Mouse (Mus musculus) layer of hippocampus, postnatal 36 days (tissue): Measurements from ENCODE around the gene Arrdc2. TPM values are rescaled to one million over a fixed set of nuclear protein-coding genes. Genes with fewer than 3 reads are reported as not detected.

Experiments
- DNase-seq, 2 experiments: peaks; one replicate each; pipeline ENCODE4 v3.0.0; 2022
- total RNA-seq, 2 experiments: library from RNA; stranded (reverse); gene quantifications; 2 replicates each; pipeline ENCODE4 v1.2.3; 2021

Gene Arrdc2
- total RNA-seq, 2 experiments from 2014 or later = 18.5 to 25.6 TPM

DNA sequence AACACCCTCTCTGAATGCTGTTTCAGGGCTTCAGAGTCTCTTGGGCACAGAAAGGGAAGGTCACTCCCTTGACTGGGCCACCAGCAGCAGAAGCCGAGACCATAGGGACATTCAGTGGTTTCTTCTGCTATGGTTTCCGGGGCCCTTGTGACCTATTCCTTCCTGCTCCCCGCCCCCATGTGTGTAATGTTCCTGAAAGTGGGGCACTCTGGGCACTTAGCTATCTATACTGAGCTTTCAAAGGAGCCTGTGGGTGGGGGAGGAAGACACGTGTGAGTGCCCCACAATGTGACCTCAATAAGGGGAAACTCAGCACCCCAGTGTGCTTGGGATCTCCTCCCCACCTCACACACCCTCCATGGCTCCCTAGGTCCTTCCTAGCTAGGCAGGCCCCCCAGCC lies 33.0 kb downstream of the Arrdc2 start:
- no peak for DNase-seq

DNA sequence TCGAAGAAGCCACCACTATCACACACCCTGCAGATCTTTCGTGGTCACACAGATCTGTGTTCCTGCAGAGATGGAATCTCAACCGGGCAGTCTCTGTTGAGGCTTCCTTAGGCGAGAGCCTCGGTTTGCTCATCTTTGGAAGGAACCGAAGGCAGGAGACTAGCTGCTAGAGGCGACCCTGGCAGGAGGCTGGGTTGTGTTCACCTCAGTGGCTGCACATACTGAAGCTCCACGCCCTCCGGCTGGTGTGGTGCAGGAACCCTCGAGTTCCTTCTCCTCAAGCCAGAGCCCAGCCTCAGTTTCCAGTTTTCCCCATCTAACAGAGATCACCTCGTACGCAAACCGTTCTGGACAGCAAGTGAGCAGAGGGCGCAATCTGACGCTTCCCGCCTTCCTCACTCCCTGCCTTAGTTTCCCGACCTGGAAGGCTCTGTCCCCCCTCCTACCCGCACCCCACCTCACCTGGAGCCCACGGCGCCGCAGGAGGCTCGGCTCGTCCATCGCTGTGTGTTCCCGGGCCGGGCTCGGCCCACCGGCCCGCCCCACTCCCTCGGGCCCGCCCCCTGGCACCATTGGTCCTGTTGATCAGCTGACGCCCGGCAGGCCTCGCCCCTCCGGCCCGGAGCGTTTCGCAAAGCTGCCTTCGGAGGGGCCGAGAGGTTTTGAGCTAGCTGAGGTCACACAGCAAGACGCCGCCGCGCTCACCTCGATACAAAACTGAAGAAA lies 34.9 kb downstream of the Arrdc2 start, which contains the start of gene Mast3:
TSS of gene Mast3 (minus strand) at position 574 of the 726 bp plus-strand sequence.
- DNase-seq = peak; percentile 82 to 85

DNA sequence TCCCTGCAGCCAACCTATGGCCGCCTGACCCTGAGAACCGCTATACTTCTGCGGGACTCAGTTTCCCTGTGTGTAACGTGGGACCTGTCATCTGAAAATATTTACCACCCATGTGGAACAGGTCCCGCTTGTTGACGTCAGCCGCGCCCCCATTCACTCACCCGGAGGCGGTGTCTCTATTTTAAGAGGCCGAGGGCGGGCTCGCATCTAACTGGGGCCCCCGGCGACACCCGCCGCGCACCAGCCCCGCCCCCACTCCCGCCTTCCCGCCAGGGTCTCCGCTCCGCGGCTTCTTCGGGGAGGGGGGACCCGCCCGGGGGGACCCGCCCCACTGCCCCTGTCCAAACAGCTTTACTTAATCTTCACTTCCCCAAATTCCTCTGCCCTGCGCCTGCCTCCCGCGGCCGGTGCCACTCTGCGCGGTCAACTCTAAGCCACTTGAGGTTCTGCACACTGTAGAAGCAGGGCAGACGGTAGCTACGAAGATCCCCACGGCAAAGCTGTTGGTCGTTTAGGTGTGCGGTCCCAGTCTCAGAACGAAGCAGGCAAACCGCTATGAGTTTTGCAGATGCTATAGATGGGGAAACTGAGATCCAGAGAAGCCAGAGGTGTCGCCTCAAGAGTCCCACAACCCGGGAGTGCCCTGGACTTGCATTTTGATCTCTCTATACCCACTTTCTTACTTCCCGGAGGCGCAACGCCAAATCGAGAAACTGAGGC lies 35.6 kb downstream of the Arrdc2 start:
- peak in 1 of 2 experiments; percentile 71 for DNase-seq

DNA sequence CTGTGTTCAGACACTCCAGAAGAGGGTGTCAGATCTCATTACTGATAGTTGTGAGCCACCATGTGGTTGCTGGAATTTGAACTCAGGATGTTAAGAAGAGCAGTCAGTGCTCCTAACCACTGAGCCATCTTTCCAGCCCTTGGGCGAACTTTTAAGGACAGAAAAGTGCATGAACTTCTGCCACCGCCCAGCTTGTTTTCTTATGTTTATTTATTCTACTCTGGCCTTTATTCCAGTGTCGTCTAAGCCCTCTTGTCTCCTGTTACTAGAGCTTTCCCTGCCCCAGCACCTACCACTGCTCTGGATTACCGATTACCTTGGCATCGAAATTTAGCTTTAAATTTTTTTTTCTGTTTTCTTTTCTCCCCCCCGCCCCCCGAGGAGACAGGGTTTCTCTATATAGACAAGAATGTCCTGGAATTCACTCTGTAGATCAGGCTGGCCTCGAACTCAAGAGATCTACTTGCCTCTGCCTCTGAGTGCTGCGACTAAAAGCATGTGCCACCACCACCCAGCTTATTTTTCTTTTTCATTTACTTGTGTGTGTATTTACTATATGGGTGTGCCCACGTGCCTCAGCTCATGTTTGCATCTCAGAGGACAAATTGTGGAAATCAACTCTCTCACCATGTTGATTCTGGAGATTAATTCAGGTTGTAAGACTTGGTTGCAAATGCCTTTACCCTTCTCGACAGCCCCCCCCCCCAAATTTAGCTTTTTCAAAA lies 36.6 kb downstream of the Arrdc2 start:
- no peak for DNase-seq

DNA sequence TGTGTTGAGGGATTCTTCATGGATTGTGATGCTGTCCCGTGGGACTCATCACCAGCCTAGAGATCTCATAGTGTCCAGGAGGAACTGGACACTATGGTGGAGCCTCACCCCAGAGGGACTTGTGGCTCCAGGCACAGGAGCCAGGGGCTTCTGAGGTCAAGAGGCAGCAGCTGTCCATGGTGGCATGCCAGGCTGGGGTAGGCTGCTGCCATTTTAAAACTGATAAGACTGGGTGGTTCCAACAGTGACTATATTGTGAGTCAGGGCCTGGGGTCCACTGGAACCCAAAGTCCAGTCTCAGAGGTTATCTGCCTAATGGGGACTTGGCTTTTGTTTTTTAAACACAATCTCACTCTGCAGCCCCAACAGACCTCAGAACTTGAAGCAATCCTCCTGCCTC lies 37.7 kb downstream of the Arrdc2 start:
- no peak for DNase-seq

DNA sequence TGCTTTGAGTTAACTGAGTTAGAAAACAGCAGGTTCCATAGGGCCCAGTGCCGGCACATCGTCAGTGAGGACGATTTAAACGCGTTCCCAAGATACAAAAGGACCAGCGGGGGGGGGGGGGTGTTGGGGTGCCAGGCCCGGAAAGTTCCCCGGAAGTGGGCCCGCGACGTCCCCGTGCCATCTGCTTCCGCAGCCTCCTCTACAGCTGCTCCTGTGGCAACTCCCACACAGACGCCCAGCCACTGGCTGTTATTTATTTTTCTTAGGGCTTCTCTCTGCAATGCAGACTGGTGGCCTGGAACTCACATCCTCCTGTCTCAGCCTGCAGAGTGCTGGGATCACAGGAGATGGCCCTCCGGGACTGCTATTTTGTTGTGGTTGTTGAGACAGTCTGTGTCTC lies 38.4 kb downstream of the Arrdc2 start:
- DNase-seq = peak; percentile 81 to 84

DNA sequence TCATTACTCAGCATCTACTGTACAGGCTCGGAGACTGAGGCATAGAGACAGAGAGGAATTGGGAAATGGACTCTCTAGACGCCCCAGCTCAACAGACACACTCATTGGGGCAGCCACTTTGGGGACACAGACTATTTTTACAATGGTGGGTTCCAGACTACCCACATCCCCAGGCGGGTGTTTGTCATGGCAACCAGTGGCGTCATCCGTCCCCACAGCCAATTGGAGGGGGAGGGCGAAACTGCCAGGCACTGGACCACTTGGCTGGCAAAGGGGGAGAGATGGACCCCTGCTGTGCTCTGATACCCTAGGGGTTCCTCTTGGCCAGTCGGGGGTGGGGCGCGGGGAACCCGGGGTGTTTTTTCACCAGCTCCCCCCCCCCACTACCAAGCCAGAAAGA lies 38.9 kb downstream of the Arrdc2 start:
- DNase-seq = peak in 1 of 2 experiments; percentile 64

DNA sequence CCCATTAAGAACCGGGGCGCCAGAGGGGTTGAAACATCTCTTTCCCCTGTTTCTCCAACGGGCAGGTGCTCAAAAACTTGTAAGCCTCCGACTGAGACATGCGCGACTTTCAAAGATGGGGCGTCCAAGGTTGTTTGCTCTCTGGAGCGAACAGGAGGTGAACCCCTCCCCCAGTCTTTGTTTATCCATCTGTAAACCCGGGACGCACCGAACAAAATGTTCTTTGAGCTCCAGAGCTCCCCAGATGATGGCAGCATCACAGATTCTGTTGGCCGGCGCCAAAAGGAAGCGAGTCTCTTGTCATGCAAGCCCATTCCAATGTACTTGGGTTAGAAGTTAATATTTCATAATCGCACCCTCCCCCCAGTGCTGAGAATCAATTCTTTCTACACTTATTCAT lies 41.2 kb downstream of the Arrdc2 start:
- DNase-seq = peak in 1 of 2 experiments; percentile 77

DNA sequence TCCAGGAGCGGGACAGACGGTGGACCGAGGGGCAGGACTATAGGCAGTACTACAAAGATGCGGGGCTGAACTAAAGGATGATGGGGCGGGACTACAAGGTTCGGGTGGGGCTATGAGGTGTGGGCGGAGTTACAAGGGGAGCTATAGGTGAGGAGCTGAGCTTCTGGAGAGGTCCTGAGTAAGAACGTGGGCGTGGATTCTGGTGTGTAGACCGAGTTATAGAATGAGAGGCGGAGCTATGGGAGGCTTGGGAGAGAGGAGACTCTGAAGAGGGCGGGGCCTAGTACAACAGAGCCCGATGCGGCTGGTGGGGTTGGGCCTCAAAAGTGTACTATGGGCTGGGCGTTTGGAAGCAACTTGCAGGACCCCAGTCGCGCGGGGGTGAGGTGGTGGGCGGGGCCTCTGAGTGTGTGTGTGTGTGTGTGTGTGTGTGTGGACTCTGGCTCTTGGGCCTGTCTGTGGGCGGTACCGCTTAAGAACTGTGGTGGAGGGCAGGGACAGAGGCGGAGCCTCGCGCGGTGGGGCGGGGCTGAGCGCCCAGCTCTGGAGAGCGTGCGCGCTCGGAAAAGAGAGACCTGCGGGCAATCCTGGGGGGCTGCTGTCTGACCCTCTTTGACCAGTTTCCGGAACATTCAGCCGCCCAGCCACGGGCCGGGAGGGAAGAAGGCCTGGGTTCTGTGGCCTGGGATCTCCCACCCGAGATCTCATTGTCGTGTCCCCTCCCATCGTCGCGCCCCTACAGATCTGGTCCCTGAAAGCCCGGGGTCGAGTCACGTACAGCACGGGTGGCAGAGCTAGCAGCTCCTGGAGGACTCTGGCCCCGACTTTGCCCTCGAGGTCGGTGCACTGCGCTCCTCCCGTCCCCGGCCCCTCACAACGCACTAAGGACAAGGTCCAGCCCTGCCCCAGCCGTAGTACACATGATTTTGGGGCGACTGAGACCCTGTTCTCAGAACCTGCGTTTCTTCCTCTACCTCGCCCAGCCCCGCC lies 42.1 kb downstream of the Arrdc2 start:
- peak; percentile 88 to 92 for DNase-seq

DNA sequence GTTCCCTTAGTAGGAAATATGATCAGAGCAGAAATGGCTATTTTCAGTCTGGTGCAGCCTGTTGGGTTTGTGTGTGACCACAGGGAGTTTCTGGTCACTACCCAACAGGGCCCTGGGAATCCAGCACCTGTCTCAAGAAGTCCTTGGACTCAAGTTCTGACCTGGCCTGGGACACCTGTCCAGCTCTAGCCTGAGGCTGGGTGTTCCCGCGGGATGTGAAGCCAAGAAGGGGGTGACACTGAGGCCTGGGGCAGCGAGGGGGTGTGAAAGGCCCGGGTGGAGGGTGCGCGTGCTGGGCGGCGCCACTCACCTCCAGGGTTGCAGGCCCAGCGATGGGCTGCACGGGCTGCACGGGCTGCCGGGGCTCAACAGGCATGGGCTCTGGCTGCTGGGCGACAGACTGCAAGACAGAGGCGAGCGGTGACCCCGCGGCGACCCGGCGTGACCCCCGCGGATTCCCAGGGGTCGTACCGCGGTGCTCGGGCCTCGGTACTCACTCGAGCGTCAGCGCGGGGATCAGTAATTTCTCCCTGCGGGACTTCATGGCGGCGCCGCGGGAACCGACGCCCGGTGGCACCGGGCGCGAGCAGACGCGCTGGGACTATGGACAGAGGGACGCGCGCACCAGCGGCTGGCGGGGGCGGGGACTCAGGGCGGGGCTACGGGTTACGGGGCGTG lies 43.0 kb downstream of the Arrdc2 start:
- no peak for DNase-seq

DNA sequence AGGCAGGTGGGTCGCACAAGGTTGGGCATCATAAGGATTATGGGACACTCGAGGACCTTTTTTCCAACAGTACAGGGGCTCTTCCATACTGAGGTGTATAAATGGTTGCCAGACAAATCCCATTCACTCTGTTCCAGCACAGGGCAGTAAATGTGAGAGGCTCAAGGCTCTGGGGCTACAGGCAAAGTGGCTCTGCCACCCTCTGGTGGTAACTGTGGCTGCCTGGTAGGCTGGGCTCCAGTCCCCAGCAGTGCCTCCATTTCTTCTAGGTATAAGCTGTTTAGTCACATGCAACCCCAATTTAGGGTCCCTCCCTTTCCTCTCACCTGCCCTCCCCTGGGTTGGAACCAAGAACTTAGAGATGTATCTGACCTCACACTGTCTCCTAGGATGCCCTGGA lies 44.1 kb downstream of the Arrdc2 start:
- no peak for DNase-seq

DNA sequence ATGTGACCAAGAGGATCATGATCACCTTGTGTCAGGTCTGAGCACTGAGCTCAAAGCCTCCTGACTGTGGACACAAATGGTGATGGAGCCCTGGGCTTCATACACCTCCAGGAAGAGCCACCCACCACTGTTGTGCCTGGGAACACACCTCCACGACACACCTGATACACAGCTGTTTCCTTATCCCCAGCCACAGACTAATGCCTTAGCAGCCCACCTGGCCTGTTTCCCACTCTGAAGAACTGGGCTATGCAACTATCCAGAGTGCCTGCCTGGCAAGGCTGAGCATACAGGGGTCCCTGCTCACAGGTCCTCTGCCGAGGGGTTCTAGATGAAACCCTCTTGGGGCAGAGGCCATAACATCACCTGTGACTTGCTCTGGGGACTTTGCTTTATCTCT lies 45.3 kb downstream of the Arrdc2 start:
- DNase-seq = no peak

DNA sequence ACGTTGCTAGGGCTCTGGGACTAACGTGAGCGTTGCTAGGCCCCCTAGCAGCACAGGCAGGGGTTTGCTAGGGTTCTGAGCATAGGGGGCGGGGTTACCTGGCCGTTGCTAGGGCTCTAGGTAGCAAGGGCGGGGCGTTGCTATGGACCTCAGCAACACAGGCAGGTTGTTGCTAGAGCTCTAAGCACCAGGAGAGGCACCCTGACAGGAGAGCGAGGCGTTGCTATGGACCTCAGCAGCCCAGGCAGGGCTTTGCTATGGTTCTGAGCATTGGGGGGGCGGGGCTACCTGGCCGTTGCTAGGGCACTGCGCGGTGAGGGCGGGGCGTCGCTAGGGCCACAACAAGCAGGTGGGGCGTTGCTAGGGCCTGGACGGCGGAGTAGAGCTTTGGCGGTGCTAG lies 46.8 kb downstream of the Arrdc2 start:
- DNase-seq = no peak

DNA sequence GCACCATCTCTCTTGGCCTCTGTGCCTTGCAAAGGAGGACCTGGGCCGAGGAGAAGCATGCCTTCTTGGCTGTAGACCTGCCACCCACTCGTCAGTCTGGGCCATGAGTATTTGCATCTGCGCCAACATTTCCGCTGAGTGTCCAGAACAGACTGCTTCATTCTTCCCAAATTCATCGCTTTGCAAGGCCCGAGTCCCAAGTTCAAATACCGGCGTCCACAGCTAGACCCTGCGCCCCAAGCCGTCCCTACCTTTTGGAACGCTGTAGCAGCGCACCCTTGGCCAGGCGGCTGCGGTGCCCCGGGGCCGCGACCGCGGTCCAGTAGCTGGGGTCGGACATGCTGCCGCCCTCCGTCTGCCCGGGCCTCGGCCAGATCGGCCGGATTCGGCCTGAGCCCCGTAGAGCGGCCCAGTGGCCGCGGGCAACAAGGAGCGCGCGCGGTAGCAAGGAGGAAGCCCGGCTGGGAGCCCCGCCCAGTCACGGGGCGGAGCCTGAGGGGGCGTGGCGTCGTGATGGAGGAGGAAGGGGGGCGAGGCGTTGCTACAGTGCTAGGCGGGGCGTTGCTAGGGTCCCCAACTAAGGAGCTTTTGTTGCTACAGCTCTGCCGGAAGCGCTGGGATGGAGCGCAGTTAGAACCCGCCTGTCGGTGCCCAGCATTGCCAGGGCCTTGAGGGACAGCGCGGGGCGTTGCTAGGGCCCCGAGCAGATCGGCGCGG lies 47.4 kb downstream of the Arrdc2 start:
- peak; percentile 97 to 98 for DNase-seq

DNA sequence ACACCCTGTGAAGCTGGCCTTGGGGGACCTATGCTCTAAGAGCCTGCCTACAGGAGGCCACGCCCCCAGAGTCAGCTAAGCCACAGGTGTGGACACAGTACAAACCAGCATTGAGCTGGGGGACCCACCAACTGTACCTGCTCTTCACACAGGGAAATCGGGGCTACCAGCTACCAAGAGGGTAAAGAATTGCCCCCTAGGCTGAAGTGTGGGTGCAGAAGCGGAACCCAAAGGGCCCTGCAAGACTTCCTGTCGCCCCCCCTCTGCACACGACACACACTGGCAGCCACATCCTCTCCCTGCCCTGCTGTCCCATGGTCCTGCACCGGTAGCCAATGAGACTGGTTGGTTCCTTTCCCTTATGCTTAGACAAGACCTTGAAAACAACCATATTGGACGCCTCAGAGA lies 48.2 kb downstream of the Arrdc2 start:
- DNase-seq = no peak

DNA sequence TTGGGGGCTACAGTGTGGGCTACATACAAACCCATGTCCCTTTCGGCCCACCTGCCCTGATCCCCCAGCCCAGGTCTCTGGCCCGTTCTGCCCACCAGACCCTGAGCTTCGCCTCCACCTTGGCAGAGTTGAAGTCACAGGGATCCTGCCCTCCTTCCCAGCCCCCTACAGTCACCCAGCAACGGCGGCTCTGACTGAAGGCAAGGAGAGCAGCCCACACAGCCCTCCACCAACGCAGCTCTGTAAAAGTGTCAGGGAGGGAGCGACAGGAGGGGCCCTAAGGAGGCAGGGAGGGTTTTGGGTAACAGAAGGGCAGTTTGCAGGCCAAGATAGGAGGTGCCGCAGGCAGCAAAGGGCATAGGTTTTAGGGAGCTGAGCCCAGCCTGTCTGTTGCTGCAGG lies 48.7 kb downstream of the Arrdc2 start:
- DNase-seq = no peak

DNA sequence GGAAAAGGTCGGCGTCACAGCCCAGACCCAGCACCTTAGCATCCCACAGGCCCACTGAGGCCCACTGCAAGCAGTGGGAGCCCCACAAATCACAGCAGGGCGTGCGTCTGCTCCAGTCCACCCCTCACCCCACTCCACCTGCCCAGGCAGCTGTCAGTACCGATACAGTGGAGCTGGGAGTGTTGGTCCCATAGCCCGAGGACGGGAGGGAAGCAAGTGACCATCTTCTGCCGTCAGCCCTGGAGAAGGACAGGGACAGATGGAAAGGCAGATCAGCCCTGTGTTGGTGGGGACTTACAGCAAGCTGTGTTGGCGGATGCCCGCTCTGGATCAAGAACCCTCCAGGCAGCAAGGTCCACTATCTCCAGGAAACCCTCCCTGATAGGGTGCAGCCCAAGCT lies 50.5 kb downstream of the Arrdc2 start:
- DNase-seq = no peak

DNA sequence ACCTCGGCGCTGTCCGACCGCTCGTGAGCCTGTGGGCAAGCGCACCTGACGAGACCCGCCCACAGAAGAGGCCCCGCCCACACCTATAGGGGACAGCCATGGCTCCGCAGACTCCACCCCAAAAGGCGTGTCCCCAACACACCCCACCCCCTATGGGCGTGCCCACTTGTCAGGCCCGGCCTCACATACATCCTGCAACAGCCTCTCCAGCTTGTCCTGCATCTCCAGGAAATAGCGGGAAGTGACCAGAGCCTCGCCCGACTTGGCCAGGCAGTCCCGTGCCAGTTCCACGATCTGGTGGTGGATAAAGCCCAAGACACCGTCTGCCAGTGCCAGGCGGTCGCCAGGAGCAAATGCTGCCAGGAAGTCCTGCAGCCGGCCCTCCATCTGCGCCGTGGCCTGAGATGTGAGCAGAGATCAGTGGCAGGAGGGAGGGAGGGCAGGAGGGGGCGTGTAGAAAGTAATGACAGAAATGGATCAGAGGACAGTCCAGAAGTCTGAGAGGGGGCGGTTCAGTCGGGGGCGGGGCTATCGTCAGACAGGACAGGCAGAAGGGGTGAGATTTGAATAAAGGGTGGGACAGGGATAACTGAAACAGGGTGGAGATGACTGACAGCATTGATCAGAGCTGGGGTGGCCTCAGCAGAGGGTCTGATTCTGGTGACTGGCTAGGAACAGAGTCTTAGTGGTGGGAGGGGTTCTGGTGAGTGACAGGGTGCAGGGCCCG lies 51.4 kb downstream of the Arrdc2 start:
- no peak for DNase-seq

DNA sequence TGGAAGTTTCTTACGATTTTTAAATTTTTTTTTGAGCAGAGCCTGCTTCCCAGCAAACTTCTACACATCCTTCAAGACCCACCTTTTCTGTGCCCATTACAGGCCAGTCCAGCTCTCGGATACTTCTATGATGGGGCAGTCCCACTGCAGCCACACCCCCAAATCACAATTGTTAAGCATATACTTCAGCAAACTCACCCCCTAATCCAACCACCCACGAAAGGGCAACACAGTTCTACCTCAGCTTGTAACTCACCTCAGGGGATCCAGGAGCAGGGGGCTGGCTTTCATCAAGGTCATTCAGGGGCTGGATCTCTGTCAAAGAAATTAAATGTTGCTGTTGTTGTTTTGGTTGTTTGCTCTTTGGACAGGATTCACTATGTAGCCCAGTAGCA lies 52.5 kb downstream of the Arrdc2 start:
- DNase-seq = no peak
